Mouse (Mus musculus) liver, embryonic 12.5 days (tissue): ENCODE measurements around the gene Crygc. TPM values are rescaled to one million over a fixed set of nuclear protein-coding genes. Genes with fewer than 3 reads are reported as not detected.

Experiments
- ATAC-seq: fragments of 200-750 bp; cut with Nextera tagmentation; 2 replicates; pipeline ENCODE4 v1.8.0; 2017; ENCODE audit warnings: moderate number of reproducible peaks, mild to moderate bottlenecking, moderate library complexity
- H3K27ac ChIP-seq: fragments of 300-500 bp; sonication (generic); 2 replicates; pipeline ENCODE4 v1.5.1; 2016; ENCODE audit warnings: mild to moderate bottlenecking
- H3K27me3 ChIP-seq: fragments of 300-500 bp; sonication (generic); replicated peaks from 2 replicates; pipeline ENCODE4 v1.6.1; 2016; ENCODE audit warnings: mild to moderate bottlenecking, moderate library complexity
- H3K36me3 ChIP-seq: fragments of 300-500 bp; sonication (generic); 2 replicates; pipeline ENCODE4 v1.6.1; 2016; ENCODE audit warnings: mild to moderate bottlenecking, moderate library complexity
- H3K4me1 ChIP-seq: fragments of 300-500 bp; sonication (generic); 2 replicates; pipeline ENCODE4 v1.6.1; 2016
- H3K4me2 ChIP-seq: fragments of 300-500 bp; sonication (generic); 2 replicates; pipeline ENCODE4 v1.6.1; 2016; ENCODE audit warnings: mild to moderate bottlenecking, moderate library complexity
- H3K4me3 ChIP-seq: fragments of 300-500 bp; sonication (generic); 2 replicates; pipeline ENCODE4 v1.5.1; 2016; ENCODE audit warnings: mild to moderate bottlenecking, moderate library complexity
- H3K9ac ChIP-seq: fragments of 300-500 bp; sonication (generic); 2 replicates; pipeline ENCODE4 v1.6.1; 2016; ENCODE audit warnings: mild to moderate bottlenecking, moderate library complexity
- H3K9me3 ChIP-seq: fragments of 300-500 bp; sonication (generic); replicated peaks from 2 replicates; pipeline ENCODE4 v1.6.1; 2016; ENCODE audit warnings: mild to moderate bottlenecking, moderate library complexity
- WGBS: fragments of 180-500 bp; shearing (Covaris S2); methylation state at CpG from one replicate; pipeline ENCODE4 v1.1.7; 2016; ENCODE audit not compliant: insufficient replicate concordance; 5-methylcytosine and 5-hydroxymethylcytosine counted together
- polyA plus RNA-seq: library from polyadenylated mRNA; unstranded; fragments of >200 nt; fragmentation: Nextera tagmentation; extraction: Ambion mirVana; gene quantifications from 2 replicates; pipeline ENCODE4 v1.2.1, GENCODE M21; 2016

Crygc gene
- polyA plus RNA-seq, 1 experiment from 2014 or later: not detected

GRCm38 (mm10) chr1:65048781-65049180, 24.7 kb downstream of the Crygc start:
- Histone ChIP-seq H3K9ac (no peak overlapping the region), H3K27ac (no peak overlapping the region), H3K9me3 (no peaks in the 10 kb centered on the region), H3K4me3 (no peak overlapping the region), H3K4me2 (no peak overlapping the region), H3K27me3 (no peaks in the 10 kb centered on the region), H3K36me3 (no peaks in the 10 kb centered on the region), H3K4me1 (no peaks in the 10 kb centered on the region)
- ATAC-seq: no peak
- 61% methylated on average over 12 of the region's 12 CpGs for WGBS

- no peak for ATAC-seq
- 27% methylated on average over 8 of the region's 8 CpGs for WGBS
- Histone ChIP-seq H3K4me2 (no peak overlapping the region), H3K9ac (no peak overlapping the region), H3K9me3 (no peaks in the 10 kb centered on the region), H3K27me3 (no peaks in the 10 kb centered on the region), H3K4me3 (no peak overlapping the region), H3K4me1 (no peaks in the 10 kb centered on the region), H3K27ac (no peak overlapping the region), H3K36me3 (no peaks in the 10 kb centered on the region)
Observed at GRCm38 (mm10) chr1:65046401-65047109, 26.9 kb downstream of the Crygc start.

- no peak for ATAC-seq
- Histone ChIP-seq H3K27me3 (no peaks in the 10 kb centered on the region), H3K27ac (no peak overlapping the region), H3K4me1 (no peaks in the 10 kb centered on the region), H3K9me3 (no peaks in the 10 kb centered on the region), H3K36me3 (no peaks in the 10 kb centered on the region), H3K9ac (no peak overlapping the region), H3K4me2 (no peak overlapping the region), H3K4me3 (no peak overlapping the region)
- 72% methylated on average over 2 of the region's 2 CpGs for WGBS
Observed at GRCm38 (mm10) chr1:65043433-65043832, 30.1 kb downstream of the Crygc start.

- ATAC-seq: no peak
- Histone ChIP-seq H3K4me2 (no peak overlapping the region), H3K4me1 (no peaks in the 10 kb centered on the region), H3K9me3 (no peaks in the 10 kb centered on the region), H3K27ac (no peak overlapping the region), H3K9ac (no peak overlapping the region), H3K4me3 (no peak overlapping the region), H3K36me3 (no peaks in the 10 kb centered on the region), H3K27me3 (no peaks in the 10 kb centered on the region)
- 82% methylated on average over 3 of the region's 3 CpGs for WGBS
Observed at GRCm38 (mm10) chr1:65041837-65042236, 31.7 kb downstream of the Crygc start.

- no peaks in the 10 kb centered on the region for H3K9me3 ChIP-seq
- H3K4me1 ChIP-seq: no peaks in the 10 kb centered on the region
- no peaks in the 10 kb centered on the region for H3K36me3 ChIP-seq
- no peak overlapping the region for H3K27ac ChIP-seq
- ATAC-seq: no peak
- H3K27me3 ChIP-seq: no peaks in the 10 kb centered on the region
- no peak overlapping the region for H3K4me3 ChIP-seq
- H3K4me2 ChIP-seq: no peak overlapping the region
- H3K9ac ChIP-seq: no peak overlapping the region
- WGBS: 71% methylated on average over 6 of the region's 6 CpGs
Observed at GRCm38 (mm10) chr1:65040806-65041205, 32.7 kb downstream of the Crygc start.

- H3K4me2 ChIP-seq: no peak overlapping the region
- no peaks in the 10 kb centered on the region for H3K9me3 ChIP-seq
- H3K4me3 ChIP-seq: no peak overlapping the region
- ATAC-seq: no peak
- no peaks in the 10 kb centered on the region for H3K36me3 ChIP-seq
- H3K9ac ChIP-seq: no peak overlapping the region
- 55% methylated on average over 3 of the region's 3 CpGs for WGBS
- H3K4me1 ChIP-seq: no peaks in the 10 kb centered on the region
- no peaks in the 10 kb centered on the region for H3K27me3 ChIP-seq
- no peak overlapping the region for H3K27ac ChIP-seq
Observed at GRCm38 (mm10) chr1:65039679-65040078, 33.8 kb downstream of the Crygc start.

GRCm38 (mm10) chr1:65037542-65037941, 35.9 kb downstream of the Crygc start:
- Histone ChIP-seq H3K4me3 (no peak overlapping the region), H3K4me1 (no peaks in the 10 kb centered on the region), H3K27me3 (no peaks in the 10 kb centered on the region), H3K4me2 (no peak overlapping the region), H3K36me3 (no peaks in the 10 kb centered on the region), H3K9ac (no peak overlapping the region), H3K27ac (no peak overlapping the region), H3K9me3 (no peaks in the 10 kb centered on the region)
- ATAC-seq: no peak
- 33% methylated on average over 2 of the region's 2 CpGs for WGBS

- H3K4me3 ChIP-seq: no peak overlapping the region
- no peak for ATAC-seq
- H3K9ac ChIP-seq: no peak overlapping the region
- 47% methylated on average over 3 of the region's 3 CpGs for WGBS
- no peaks in the 10 kb centered on the region for H3K36me3 ChIP-seq
- H3K27me3 ChIP-seq: no peaks in the 10 kb centered on the region
- no peak overlapping the region for H3K27ac ChIP-seq
- no peaks in the 10 kb centered on the region for H3K4me1 ChIP-seq
- H3K4me2 ChIP-seq: no peak overlapping the region
- H3K9me3 ChIP-seq: no peaks in the 10 kb centered on the region
Observed at GRCm38 (mm10) chr1:65035513-65035912, 38.0 kb downstream of the Crygc start.

GRCm38 (mm10) chr1:65032641-65033040, 40.8 kb downstream of the Crygc start, which contains the start of gene Akr1cl:
Gene Akr1cl, minus strand, starts transcription at chr1:65032759.
- H3K4me3 ChIP-seq: no peak within 1 kb of the TSS
- H3K27ac ChIP-seq: no peak within 1 kb of the TSS
- H3K9me3 ChIP-seq: no peaks in the 10 kb centered on the region
- no peaks in the 10 kb centered on the region for H3K4me1 ChIP-seq
- ATAC-seq: no peak
- H3K9ac ChIP-seq: no peak within 1 kb of the TSS
- no peaks in the 10 kb centered on the region for H3K36me3 ChIP-seq
- no peaks in the 10 kb centered on the region for H3K27me3 ChIP-seq
- no peak within 1 kb of the TSS for H3K4me2 ChIP-seq

GRCm38 (mm10) chr1:65028206-65028605, 45.3 kb downstream of the Crygc start:
- H3K9ac ChIP-seq: no peak overlapping the region
- no peak overlapping the region for H3K4me2 ChIP-seq
- no peaks in the 10 kb centered on the region for H3K36me3 ChIP-seq
- ATAC-seq: no peak
- WGBS: 72% methylated on average over 9 of the region's 9 CpGs
- no peak overlapping the region for H3K27ac ChIP-seq
- H3K27me3 ChIP-seq: no peaks in the 10 kb centered on the region
- no peaks in the 10 kb centered on the region for H3K4me1 ChIP-seq
- H3K9me3 ChIP-seq: no peaks in the 10 kb centered on the region
- no peak overlapping the region for H3K4me3 ChIP-seq

Other genes starting within 250 kb of the Crygc start
- 3.1 and 3.8 TPM in 2 replicates for gene Plekhm3, start 116.9 kb downstream of the Crygc start, polyA plus RNA-seq
- not detected in 2 replicates for gene Akr1cl, start 40.9 kb downstream of the Crygc start, polyA plus RNA-seq
- not detected in 2 replicates for gene Cryge, start 22.5 kb downstream of the Crygc start, polyA plus RNA-seq
- not detected in 2 replicates for gene Crygd, start 10.2 kb downstream of the Crygc start, polyA plus RNA-seq
- not detected in 2 replicates for gene Crygb, start 8.6 kb upstream of the Crygc start, polyA plus RNA-seq
- gene Cryga, start 29.7 kb upstream of the Crygc start, polyA plus RNA-seq: not detected in 2 replicates
- gene Gm28845, start 45.9 kb upstream of the Crygc start, polyA plus RNA-seq: not detected in 2 replicates
- 0.10 and 0.33 TPM in 2 replicates for gene D630023F18Rik, start 49.5 kb upstream of the Crygc start, polyA plus RNA-seq
- gene Idh1, start 112.8 kb upstream of the Crygc start, polyA plus RNA-seq: 77.0 and 77.2 TPM in 2 replicates
- 7.6 TPM in 2 replicates for gene Pikfyve, start 113.0 kb upstream of the Crygc start, polyA plus RNA-seq
- gene Pth2r, start 208.4 kb upstream of the Crygc start, polyA plus RNA-seq: not detected in 2 replicates